Mouse (Mus musculus): ENCODE data around the gene Prkn.

The Prkn gene

GRCm38 (mm10) chr17:11736531-11736930 lies 896.3 kb downstream of the Prkn start:
- no peak for DNase-seq (ENCODE audit: low read depth, low spot score)

- DNase-seq (ENCODE audit: low read depth, low spot score): no peak
Observed at GRCm38 (mm10) chr17:11737905-11738304, 897.7 kb downstream of the Prkn start.

GRCm38 (mm10) chr17:11740716-11741115 lies 900.5 kb downstream of the Prkn start:
- DNase-seq (ENCODE audit: low read depth, low spot score): no peak

- no peak for DNase-seq (ENCODE audit: low read depth, low spot score)
Observed at GRCm38 (mm10) chr17:11741161-11741560, 901.0 kb downstream of the Prkn start.

GRCm38 (mm10) chr17:11751251-11751650 lies 911.1 kb downstream of the Prkn start:
- DNase-seq (ENCODE audit: low read depth, low spot score): no peak

- DNase-seq (ENCODE audit: low read depth, low spot score): no peak
Observed at GRCm38 (mm10) chr17:11752686-11753085, 912.5 kb downstream of the Prkn start.

GRCm38 (mm10) chr17:11765117-11765516 lies 924.9 kb downstream of the Prkn start:
- no peak for DNase-seq (ENCODE audit: low read depth, low spot score)

GRCm38 (mm10) chr17:11765581-11765980 lies 925.4 kb downstream of the Prkn start:
- DNase-seq (ENCODE audit: low read depth, low spot score): no peak

- DNase-seq (ENCODE audit: low read depth, low spot score): no peak
Observed at GRCm38 (mm10) chr17:11767301-11767700, 927.1 kb downstream of the Prkn start.

GRCm38 (mm10) chr17:11768345-11768744 lies 928.2 kb downstream of the Prkn start:
- no peak for DNase-seq (ENCODE audit: low read depth, low spot score)

GRCm38 (mm10) chr17:11768971-11769370 lies 928.8 kb downstream of the Prkn start:
- no peak for DNase-seq (ENCODE audit: low read depth, low spot score)

- no peak for DNase-seq (ENCODE audit: low read depth, low spot score)
Observed at GRCm38 (mm10) chr17:11769513-11769912, 929.3 kb downstream of the Prkn start.

- no peak for DNase-seq (ENCODE audit: low read depth, low spot score)
Observed at GRCm38 (mm10) chr17:11779547-11779946, 939.4 kb downstream of the Prkn start.

GRCm38 (mm10) chr17:11780005-11780404 lies 939.8 kb downstream of the Prkn start:
- no peak for DNase-seq (ENCODE audit: low read depth, low spot score)

- no peak for DNase-seq (ENCODE audit: low read depth, low spot score)
Observed at GRCm38 (mm10) chr17:11780805-11781481, 940.8 kb downstream of the Prkn start.

GRCm38 (mm10) chr17:11788270-11788936 lies 948.2 kb downstream of the Prkn start:
- no peak for DNase-seq (ENCODE audit: low read depth, low spot score)

- no peak for DNase-seq (ENCODE audit: low read depth, low spot score)
Observed at GRCm38 (mm10) chr17:11795979-11796378, 955.8 kb downstream of the Prkn start.

GRCm38 (mm10) chr17:11801226-11801625 lies 961.0 kb downstream of the Prkn start:
- no peak for DNase-seq (ENCODE audit: low read depth, low spot score)

GRCm38 (mm10) chr17:11807280-11807679 lies 967.1 kb downstream of the Prkn start:
- DNase-seq (ENCODE audit: low read depth, low spot score): no peak

- no peak for DNase-seq (ENCODE audit: low read depth, low spot score)
Observed at GRCm38 (mm10) chr17:11817886-11818285, 977.7 kb downstream of the Prkn start.

GRCm38 (mm10) chr17:11819506-11819905 lies 979.3 kb downstream of the Prkn start:
- DNase-seq (ENCODE audit: low read depth, low spot score): no peak

GRCm38 (mm10) chr17:11820757-11821156 lies 980.6 kb downstream of the Prkn start:
- no peak for DNase-seq (ENCODE audit: low read depth, low spot score)

- DNase-seq (ENCODE audit: low read depth, low spot score): no peak
Observed at GRCm38 (mm10) chr17:11829501-11829900, 989.3 kb downstream of the Prkn start.
